Mouse (Mus musculus) mouse embryonic stem cell (cell line): ENCODE data around the gene Lce6a.

Source experiments
- in situ Hi-C, 2 experiments: fragments of 300-500 bp; cut with MboI; formaldehyde crosslinking; loops; 1 replicate in 1 of 2; 3 replicates in 1 of 2; pipeline ENCODE4 v1.14.3; 2019 to 2020; ENCODE audit warnings: low sequenced_read_pairs in 2 of 2, low pct_unique_long_range_greater_than_20kb in 1 of 2, mixed read lengths in 1 of 2; ENCODE audit not compliant: unreplicated experiment in 1 of 2

Gene Lce6a

GRCm38 (mm10) chr3:92573449-92574041, 47.9 kb downstream of the Lce6a start, which contains the start of gene Ivl:
Gene Ivl (minus strand): TSS chr3:92573735.
- in situ Hi-C loops: no loop called here

GRCm38 (mm10) chr3:92572514-92573155, 48.8 kb downstream of the Lce6a start:
- in situ Hi-C loops: no loop called here
